Mouse (Mus musculus): ENCODE results near the gene Gpr62.

DNA sequence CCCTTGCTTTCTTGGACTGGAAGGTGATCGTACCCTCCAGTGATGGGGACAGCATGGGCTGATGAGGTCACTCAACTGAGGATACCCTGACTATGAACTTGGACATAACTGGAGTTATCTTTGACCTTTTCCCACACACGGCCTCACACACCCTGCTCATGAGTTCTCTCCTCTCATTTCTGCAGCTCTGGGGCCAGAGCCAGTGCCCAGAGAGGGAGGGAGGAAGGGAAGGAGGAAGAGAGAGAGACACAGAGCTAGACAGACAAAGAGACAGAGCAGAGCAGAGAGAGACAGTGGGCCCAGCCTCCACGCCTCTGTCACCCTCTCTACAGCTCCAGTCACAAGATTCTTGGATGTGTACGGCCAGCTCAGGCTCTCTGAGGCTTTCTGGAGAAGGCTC lies 6.6 kb upstream of the Gpr62 start:
- TF ChIP-seq CTCF (IDR thresholded peaks at IDR 0.05; ENCODE audit: low read depth): no peak
- TF ChIP-seq EP300 (optimal IDR thresholded peaks at IDR 0.05): no peak

Measured in stomach, postnatal 0 days (tissue).